Mouse (Mus musculus) spleen, adult 2 months (tissue): Measurements from ENCODE around the gene Dnase1.

Experiments
- CTCF ChIP-seq: fragments of 200-500 bp; IDR thresholded peaks from 2 replicates; pipeline ENCODE4 v1.5.1; 2011; ENCODE audit warnings: mild to moderate bottlenecking, inconsistent platforms; ENCODE audit not compliant: insufficient read depth, insufficient read length, insufficient replicate concordance; ENCODE audit errors: extremely low read depth
- POLR2A ChIP-seq: fragments of 200-500 bp; IDR thresholded peaks from 2 replicates; pipeline ENCODE4 v1.6.1; 2011; ENCODE audit warnings: low read depth, low read length, inconsistent platforms

DNA sequence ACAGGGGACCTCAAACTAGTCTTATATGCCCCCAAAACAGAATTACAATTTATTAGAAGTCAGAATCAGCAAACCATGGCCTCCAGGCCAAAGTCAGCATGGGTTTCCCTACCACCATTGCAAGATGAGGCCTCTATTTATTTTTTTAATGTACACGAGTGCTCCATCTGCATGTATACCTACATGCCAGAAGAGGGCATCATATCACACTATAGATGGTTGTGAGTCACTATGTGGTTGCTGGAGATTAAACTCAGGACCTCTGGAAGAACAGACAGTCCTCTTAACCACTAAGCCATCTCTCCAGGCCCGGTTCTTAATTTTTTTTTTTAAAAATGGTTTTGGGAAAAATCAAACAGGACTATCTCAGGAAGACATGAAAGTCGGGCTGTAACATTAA lies 17.1 kb downstream of the Dnase1 start:
- TF ChIP-seq POLR2A (no peak), CTCF (no peak)
